Mouse (Mus musculus) myocyte (in vitro differentiated cells): ENCODE measurements around the gene Sept6.

Experiments used
- CEBPB ChIP-seq: IDR thresholded peaks from 2 replicates; pipeline ENCODE4 v1.6.1; 2011; ENCODE audit warnings: mild to moderate bottlenecking, moderate library complexity; ENCODE audit not compliant: poor library complexity, insufficient read depth, severe bottlenecking
- E2F4 ChIP-seq: IDR thresholded peaks from one replicate; pipeline ENCODE4 v1.6.1; 2011; ENCODE audit warnings: mild to moderate bottlenecking, control low read depth, moderate library complexity; ENCODE audit not compliant: insufficient read depth
- MAX ChIP-seq: IDR thresholded peaks from one replicate; pipeline ENCODE4 v1.6.1; 2011; ENCODE audit warnings: low read depth, mild to moderate bottlenecking, control low read depth
- MYOG ChIP-seq, 3 experiments: IDR thresholded peaks; one replicate each; pipeline ENCODE4 v1.6.1; 2011; ENCODE audit warnings: control low read depth in 2 of 3, low read depth in 2 of 3, mild to moderate bottlenecking in 2 of 3; ENCODE audit not compliant: insufficient read length in 2 of 3, control insufficient read depth in 1 of 3, insufficient read depth in 1 of 3
- POLR2A ChIP-seq: IDR thresholded peaks from one replicate; pipeline ENCODE4 v1.6.1; 2011; ENCODE audit warnings: low read depth, mild to moderate bottlenecking, control low read depth, moderate library complexity; ENCODE audit not compliant: insufficient read length
- POLR2AphosphoS2 ChIP-seq: IDR thresholded peaks from one replicate; pipeline ENCODE4 v1.6.1; 2011; ENCODE audit warnings: low read depth, control low read depth; ENCODE audit not compliant: insufficient read length
- TCF12 ChIP-seq: IDR thresholded peaks from one replicate; pipeline ENCODE4 v1.6.1; 2011; ENCODE audit warnings: mild to moderate bottlenecking, control low read depth; ENCODE audit not compliant: poor library complexity, insufficient read depth, severe bottlenecking
- USF1 ChIP-seq: IDR thresholded peaks from one replicate; pipeline ENCODE4 v1.6.1; 2011; ENCODE audit warnings: low read depth, mild to moderate bottlenecking, control low read depth, moderate library complexity

DNA sequence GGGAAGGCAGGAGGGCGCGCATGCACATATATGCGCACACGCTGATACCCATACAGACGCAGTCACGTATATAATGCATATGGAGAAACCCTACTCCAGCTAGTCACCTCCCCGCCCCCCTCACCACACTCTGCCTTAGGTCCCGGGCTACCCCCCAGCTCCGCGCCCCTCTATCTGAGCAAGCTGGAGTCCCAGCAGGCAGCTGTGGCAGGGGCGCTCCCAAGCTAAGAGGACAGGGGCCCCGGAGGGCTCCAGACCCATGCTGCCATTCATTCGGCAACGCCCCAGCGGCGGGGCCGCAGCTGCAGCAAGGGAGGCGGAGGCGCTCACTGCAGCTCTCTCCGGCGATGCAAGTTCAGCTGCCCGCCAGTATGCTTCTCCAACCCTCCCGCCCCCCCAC lies 2.8 kb downstream of the Sept6 start:
- no peak for TF ChIP-seq POLR2A
- no peak for TF ChIP-seq E2F4
- TF ChIP-seq MAX, result no peak
- TF ChIP-seq POLR2AphosphoS2, result no peak
- no peak for TF ChIP-seq USF1
- TF ChIP-seq MYOG (IDR thresholded peaks at IDR 0.05; ENCODE audit: control insufficient read depth in 1 of 3, insufficient read depth in 1 of 3, insufficient read length in 2 of 3, low read depth in 2 of 3), result no peak
- TF ChIP-seq CEBPB, result no peak
- no peak for TF ChIP-seq TCF12
